Mouse (Mus musculus) urinary bladder, postnatal 10 days (tissue): ENCODE results near the gene Actn1.

ENCODE experiments used
- DNase-seq: peaks from one replicate; pipeline ENCODE4 v3.0.0; 2022; ENCODE audit warnings: low spot score

Actn1 gene

DNA sequence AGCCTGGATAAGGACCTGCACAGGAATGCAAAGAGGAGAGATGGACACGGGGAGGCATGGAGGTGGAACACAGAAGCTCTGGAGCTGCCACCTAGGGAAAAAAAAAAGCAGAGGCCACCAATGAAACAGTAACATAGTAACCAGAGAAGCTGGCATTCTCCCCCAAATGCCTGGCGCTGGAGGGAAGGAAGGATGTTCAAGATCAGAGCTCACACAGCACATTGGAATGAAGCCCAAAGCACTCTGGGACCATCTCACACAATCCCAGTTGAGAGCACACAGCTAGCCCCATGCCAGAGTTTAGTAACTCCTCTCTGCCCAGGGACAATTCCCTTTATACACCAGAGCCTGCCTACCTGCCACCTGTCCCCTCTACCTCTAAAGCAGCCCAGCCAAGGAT, 34.1 kb downstream of the Actn1 start:
- DNase-seq, result no peak

DNA sequence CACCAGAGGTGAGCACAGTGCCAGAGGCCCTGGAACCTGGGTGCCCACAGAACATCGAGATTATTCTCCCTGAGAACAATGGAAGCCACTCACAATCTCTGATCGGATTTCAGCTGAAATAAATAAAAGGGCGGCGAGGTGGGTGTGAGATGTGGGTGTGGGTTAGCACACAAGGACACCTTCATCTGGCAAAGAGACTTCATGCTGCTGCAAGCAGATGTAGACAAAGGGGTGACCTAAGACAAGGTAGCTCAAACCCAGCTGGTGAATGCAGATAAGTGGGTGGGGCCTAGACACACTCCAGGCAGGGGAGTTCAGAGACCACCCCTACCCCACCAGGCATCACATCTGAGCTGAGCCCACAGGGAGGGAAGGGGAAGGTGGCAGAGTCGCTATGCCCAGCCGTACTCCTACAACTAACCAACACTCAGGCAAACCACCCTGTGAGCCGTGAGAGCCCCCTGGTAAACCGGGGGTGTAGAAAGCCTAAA, 35.9 kb downstream of the Actn1 start:
- no peak for DNase-seq

GRCm38 (mm10) chr12:80223511-80223910, 36.7 kb downstream of the Actn1 start:
- no peak for DNase-seq

- DNase-seq, result no peak
Observed at GRCm38 (mm10) chr12:80222473-80222872, 37.7 kb downstream of the Actn1 start.

DNA sequence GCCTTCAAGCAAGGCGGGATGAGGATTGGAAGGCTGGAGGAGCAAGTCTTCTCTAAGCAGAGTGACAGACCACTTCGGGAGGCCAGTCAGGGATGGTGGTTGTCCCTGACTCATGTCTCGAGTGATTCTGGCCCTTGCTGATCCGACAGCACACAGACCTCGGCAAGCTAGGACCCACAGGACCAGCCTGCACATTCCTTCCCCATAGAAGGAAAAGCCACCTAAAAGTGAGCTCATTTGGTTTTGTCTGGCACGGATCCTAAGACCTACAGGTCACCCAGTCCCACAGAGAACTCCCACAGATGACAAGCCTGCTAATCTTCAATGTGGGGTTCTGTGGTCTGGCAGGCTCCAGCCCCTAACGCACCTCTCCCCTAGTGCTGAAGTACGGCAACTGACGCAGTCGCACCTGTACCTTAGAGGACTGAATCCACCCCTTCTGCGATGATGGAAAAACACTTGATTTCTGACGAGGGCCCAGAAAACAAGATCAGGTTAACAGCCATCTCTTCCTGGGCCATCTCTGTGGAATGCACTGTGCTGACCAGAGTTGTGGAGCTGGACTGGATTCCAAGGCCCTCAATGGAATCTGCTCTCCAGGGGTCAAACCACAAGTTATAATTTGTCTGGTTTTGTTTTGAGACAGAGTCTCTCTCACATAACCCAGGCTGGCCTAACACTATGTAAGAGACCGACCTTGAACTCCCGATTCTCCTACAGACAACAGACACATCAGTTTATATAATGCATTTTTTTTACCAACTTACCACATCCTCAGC, 39.7 kb downstream of the Actn1 start:
- DNase-seq, result no peak

DNA sequence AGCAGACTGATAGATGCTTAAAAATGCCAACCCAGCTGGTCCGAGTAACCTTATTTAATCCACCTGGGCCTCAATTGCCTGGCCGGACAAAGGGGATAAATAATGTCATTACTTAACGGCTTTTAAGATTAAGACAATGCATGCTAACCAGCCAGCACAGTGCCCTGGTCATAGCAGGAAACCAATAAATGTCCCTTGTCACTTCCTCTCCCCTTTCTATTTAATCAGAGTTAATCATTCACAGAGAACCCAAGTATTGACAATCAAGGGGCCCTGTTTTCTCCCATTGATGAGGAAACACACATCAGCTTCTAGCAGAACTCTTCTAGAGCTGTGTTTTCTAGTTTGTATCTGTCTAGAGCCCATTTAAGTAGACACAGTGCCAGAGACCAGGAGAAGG, 41.4 kb downstream of the Actn1 start:
- DNase-seq, result no peak

GRCm38 (mm10) chr12:80218045-80218611, 42.0 kb downstream of the Actn1 start:
- no peak for DNase-seq

DNA sequence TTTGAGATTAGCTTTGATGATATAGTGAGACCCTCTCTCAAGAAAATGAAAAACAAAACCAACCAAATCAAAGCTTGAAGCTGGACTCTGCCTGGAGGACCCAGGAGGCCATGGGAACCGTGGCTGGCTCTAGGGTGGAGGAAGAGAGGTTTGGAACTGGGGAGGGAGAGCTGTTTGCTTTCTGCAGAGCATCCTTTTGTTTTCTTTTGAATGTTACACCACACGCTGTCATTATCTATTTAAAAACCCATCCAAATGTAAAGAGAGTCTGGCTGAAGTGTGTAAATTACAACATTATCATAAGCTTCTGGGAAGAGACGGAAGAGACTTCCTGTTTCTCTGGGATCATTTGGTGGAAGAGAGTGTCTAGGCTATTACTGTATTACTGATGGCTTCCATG, 43.1 kb downstream of the Actn1 start:
- no peak for DNase-seq

- DNase-seq, result no peak
Observed at GRCm38 (mm10) chr12:80216258-80216881, 43.8 kb downstream of the Actn1 start.

DNA sequence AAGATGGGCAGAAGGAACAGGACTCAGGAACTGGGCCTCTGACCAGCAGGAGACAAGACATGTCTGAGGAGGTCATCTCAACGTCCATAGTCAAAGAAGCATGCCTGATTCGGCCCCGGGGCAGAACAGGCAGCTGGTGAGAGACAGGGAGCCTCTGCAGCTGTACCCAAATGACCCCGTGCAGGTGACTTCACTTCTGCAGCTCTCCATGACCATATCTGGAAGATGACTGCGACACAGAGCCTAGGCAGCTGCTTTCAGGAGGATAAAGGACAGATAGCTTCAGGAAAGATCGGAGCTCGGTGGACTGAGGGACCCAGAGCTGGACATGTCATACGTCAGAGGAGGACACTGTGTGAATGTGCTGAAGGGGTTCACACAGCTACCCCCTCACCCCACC, 46.4 kb downstream of the Actn1 start:
- no peak for DNase-seq

DNA sequence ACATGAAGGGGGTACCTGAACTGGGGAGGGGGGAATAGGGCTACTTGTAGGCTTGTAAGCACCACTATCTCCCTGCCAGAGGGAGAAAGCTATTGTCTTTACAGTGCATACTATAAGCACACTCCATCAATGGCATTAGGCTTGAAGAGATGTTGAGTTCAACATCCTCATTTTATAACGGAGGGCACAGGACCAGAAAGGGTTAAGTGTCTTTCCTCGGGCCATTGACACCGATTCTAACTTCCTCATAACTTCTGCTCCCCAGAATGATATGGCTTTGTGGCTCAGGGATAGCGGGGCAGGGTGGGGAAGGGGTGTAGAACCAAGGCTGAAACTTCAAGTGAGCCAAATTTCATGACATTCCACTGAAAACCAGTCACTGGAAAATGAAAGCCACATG, 46.9 kb downstream of the Actn1 start:
- DNase-seq, result no peak

DNA sequence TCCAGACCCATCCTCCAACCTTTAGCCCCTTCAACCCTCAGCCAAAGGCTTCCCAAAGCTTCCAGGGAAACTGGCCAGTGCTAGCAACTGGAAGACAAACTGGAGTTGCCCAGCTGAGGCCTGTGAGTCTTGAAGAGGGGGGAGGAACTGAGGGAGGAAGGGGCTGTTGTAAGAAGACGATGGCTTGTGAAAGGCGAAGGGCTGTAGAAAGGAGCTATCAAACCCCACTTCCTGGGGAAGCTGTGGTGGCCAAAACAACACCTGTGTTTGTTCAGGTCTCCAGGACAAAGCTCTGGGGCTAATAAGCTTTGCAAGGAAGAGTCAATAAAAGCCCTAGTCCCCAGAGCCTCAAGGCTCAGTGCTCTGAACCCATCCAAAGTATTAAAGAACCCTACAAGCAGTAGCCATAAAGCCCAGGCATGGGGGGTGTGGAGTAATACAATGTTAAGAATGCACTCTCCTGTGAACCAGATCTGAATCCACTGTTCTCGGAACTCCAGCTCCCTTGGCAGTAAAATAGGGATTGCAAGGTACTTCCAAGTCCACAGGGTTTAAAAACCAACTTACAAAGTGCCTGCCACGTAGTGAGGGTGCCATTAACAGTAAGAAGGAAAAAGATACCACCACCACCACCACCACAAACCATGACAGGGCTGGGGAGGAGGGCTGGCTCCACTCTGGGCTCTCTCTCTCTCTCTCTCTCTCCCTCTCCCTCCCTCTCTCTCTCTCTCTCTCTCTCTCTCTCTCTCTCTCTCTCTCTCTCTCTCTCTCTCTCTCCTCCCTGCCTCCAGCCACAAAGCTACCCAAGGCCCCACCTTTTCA, 49.2 kb downstream of the Actn1 start:
- DNase-seq, result no peak

- DNase-seq, result no peak
Observed at GRCm38 (mm10) chr12:80209914-80210313, 50.3 kb downstream of the Actn1 start.

- DNase-seq, result no peak
Observed at GRCm38 (mm10) chr12:80208126-80208820, 51.9 kb downstream of the Actn1 start.

DNA sequence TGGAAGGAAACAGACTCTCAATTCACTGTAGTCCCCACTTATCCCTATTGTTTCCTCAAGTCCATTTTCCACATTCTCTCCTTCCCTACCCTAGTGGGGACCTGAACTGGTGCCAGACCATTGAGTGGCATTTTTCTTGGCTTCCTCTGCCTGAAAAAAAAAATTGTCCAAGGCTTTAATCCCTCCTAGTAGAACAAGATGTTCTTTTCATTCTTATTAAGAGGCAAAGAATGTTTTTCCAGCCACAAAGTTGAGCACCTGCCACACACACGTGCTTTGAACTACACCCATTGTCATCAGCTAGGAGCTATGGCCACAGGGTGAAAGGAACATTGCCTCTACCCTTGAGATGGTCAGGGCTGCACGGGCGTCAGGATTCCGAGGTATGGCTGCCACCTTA, 56.9 kb downstream of the Actn1 start:
- no peak for DNase-seq

- DNase-seq, result no peak
Observed at GRCm38 (mm10) chr12:80199738-80200137, 60.4 kb downstream of the Actn1 start.

GRCm38 (mm10) chr12:80198487-80198886, 61.7 kb downstream of the Actn1 start:
- no peak for DNase-seq

- DNase-seq, result no peak
Observed at GRCm38 (mm10) chr12:80197343-80197742, 62.8 kb downstream of the Actn1 start.

DNA sequence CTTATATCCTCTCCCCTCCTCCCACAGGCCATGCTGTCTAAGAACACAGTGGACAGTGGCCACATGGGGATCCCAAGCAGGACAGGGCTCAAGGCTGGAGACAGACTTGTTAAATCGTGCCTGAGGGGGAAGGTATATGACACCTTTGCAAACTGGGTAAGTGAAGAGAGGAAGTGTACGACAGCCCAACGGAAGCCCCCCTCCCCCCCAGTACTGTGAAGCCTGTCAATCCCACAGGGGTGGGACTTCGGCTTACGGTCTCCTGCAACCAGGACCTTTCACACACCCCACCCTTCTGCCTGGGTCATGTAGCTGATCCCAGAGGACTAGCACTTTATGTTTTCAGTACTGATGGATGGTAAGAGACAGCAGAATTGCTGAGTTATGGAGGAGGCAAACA, 68.4 kb downstream of the Actn1 start:
- DNase-seq, result no peak

DNA sequence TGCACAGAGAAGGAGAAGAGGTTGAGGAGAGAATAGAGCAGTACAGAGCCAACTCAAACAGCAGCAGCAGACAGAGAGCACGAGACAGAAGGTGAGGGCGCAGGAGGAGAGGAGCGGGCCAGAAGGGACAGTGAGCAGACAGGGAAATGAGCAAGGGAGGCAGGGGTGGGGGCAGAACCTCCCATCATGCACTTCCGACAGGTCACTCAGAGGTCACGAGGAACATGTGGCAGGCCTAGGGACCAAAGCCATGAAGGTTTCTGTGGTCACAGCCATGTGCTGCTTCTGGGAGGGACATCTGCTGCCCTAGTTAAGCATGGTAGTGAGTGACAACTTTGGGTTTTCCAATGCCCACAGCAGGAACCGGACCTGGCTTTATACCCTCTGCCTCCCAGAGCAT, 68.8 kb downstream of the Actn1 start:
- DNase-seq, result no peak

DNA sequence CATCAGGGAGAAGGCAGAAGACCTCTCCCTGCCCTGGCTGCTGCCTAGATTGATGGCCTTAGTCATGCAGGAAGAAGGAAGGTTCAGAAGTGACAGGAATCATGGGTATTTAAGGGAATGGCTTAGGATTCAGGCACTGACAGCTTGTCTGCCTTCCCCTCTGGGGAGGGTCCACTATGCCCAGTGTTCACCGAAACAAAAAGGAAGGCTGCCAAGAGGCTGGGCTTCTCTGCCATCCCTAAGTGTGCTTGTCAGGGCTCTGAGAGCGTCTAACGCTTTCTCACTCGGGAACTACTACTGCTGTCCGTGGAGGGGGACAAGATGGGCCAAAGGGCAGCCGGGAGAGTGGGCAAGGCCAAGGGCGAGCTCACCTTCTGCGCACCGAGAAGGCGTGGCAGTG, 69.3 kb downstream of the Actn1 start:
- no peak for DNase-seq

DNA sequence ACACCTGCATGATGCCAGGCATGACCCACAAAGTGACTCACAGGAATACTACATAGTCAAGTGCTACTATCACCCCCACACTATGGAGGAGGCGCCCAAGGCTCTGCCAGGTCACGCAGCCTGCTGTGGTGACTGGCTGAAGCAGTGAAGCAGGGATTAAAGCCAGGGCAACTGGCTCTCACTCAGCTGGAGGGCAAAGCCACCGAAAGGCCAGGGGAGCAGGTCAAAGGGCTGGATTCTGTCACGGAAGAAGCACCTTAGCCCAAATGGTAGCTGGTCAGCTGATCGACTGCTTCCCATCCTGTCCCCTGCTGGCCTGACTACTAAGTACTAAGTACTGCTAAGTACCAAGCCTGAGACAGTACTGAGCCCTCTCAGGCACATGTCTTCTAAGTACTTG, 76.1 kb downstream of the Actn1 start:
- DNase-seq, result no peak
